Mouse (Mus musculus): ENCODE results near the gene Kcna5.

- no peak for TF ChIP-seq POLR2A (IDR thresholded peaks at IDR 0.05; ENCODE audit: extremely low read depth, insufficient read depth, low read length)
- TF ChIP-seq CTCF (IDR thresholded peaks at IDR 0.05; ENCODE audit: low read depth, low read length): peak; percentile 95
Measured at GRCm38 (mm10) chr6:126500088-126500487, 35.1 kb downstream of the Kcna5 start.

All from liver, adult 2 months (tissue).